Mouse (Mus musculus) MEL (cell line): ENCODE measurements around the gene Rell1. TPM values are rescaled to one million over a fixed set of nuclear protein-coding genes. Genes with fewer than 3 reads are reported as not detected.

Experiments
- DNase-seq: peaks from one replicate; pipeline ENCODE4 v3.0.0; 2011; ENCODE audit warnings: low read depth, low spot score
- H3K27ac ChIP-seq: 2 replicates; pipeline ENCODE4 v1.5.1; 2012; ENCODE audit warnings: low read depth, mild to moderate bottlenecking, control low read depth, low read length, moderate library complexity; ENCODE audit not compliant: control insufficient read depth
- H3K27me3 ChIP-seq, 2 experiments: fragments of 150-350 bp in 1 of 2; sonication (generic) in 1 of 2; 2 replicates each; pipeline ENCODE4 v1.6.1; 2012; ENCODE audit warnings: low read length in 2 of 2, mild to moderate bottlenecking in 2 of 2, improper control_type of control experiment in 1 of 2, moderate library complexity in 1 of 2; ENCODE audit not compliant: insufficient read depth in 2 of 2, control insufficient read depth in 1 of 2
- H3K36me3 ChIP-seq, 2 experiments: 2 replicates each; pipeline ENCODE4 v1.6.1; 2012 to 2014; ENCODE audit warnings: low read length in 2 of 2, improper control_type of control experiment in 1 of 2, inconsistent platforms in 1 of 2, mild to moderate bottlenecking in 1 of 2; ENCODE audit not compliant: insufficient read depth in 2 of 2, control insufficient read depth in 1 of 2
- H3K4me1 ChIP-seq, 2 experiments: fragments of 150-350 bp in 1 of 2; sonication (generic) in 1 of 2; 2 replicates each; pipeline ENCODE4 v1.6.1; 2012; ENCODE audit warnings: low read length in 2 of 2, improper control_type of control experiment in 1 of 2, mild to moderate bottlenecking in 1 of 2; ENCODE audit not compliant: insufficient read depth in 2 of 2, control insufficient read depth in 1 of 2
- H3K4me3 ChIP-seq, 2 experiments: fragments of 150-350 bp in 1 of 2; sonication (generic) in 1 of 2; 2 replicates each; pipeline ENCODE4 v1.5.1; 2012; ENCODE audit warnings: low read depth in 2 of 2, low read length in 2 of 2, mild to moderate bottlenecking in 2 of 2, moderate library complexity in 2 of 2, control low read depth in 1 of 2, improper control_type of control experiment in 1 of 2; ENCODE audit not compliant: control insufficient read depth in 1 of 2, insufficient read depth in 1 of 2
- H3K79me2 ChIP-seq: 2 replicates; pipeline ENCODE4 v1.6.1; 2012; ENCODE audit warnings: mild to moderate bottlenecking, low read length, moderate library complexity; ENCODE audit not compliant: control insufficient read depth, poor library complexity, insufficient read depth
- H3K9ac ChIP-seq: 2 replicates; pipeline ENCODE4 v1.6.1; 2012; ENCODE audit warnings: low read depth, mild to moderate bottlenecking, control low read depth, low read length, moderate library complexity; ENCODE audit not compliant: control insufficient read depth, poor library complexity, severe bottlenecking
- H3K9me3 ChIP-seq: fragments of 150-350 bp; sonication (generic); replicated peaks from 2 replicates; pipeline ENCODE4 v1.6.1; 2012; ENCODE audit warnings: mild to moderate bottlenecking, low read length, improper control_type of control experiment, moderate library complexity; ENCODE audit not compliant: insufficient read depth
- BHLHE40 ChIP-seq: IDR thresholded peaks from 2 replicates; pipeline ENCODE4 v1.6.1; 2012; ENCODE audit warnings: low read depth, mild to moderate bottlenecking, inconsistent platforms, low read length, improper control_type of control experiment, borderline replicate concordance
- CHD1 ChIP-seq: IDR thresholded peaks from 2 replicates; pipeline ENCODE4 v1.6.1; 2012; ENCODE audit warnings: low read depth, mild to moderate bottlenecking, inconsistent platforms, low read length, improper control_type of control experiment
- E2F4 ChIP-seq: IDR thresholded peaks from 2 replicates; pipeline ENCODE4 v1.6.1; 2011; ENCODE audit warnings: low read depth, low read length, improper control_type of control experiment, borderline replicate concordance
- ELF1 ChIP-seq: IDR thresholded peaks from 2 replicates; pipeline ENCODE4 v1.6.1; 2014; ENCODE audit warnings: low read depth, mild to moderate bottlenecking, inconsistent platforms, low read length, improper control_type of control experiment, moderate library complexity
- EP300 ChIP-seq, 2 experiments: IDR thresholded peaks; 2 replicates each; pipeline ENCODE4 v1.6.1; 2011; ENCODE audit warnings: improper control_type of control experiment in 2 of 2, low read length in 2 of 2, low read depth in 1 of 2, mild to moderate bottlenecking in 1 of 2
- GABPA ChIP-seq: IDR thresholded peaks from 2 replicates; pipeline ENCODE4 v1.6.1; 2012; ENCODE audit warnings: low read depth, mild to moderate bottlenecking, inconsistent platforms, low read length, improper control_type of control experiment, moderate library complexity
- GATA1 ChIP-seq: IDR thresholded peaks from 2 replicates; pipeline ENCODE4 v1.6.1; 2011; ENCODE audit warnings: low read depth, low read length, improper control_type of control experiment
- HCFC1 ChIP-seq: IDR thresholded peaks from 2 replicates; pipeline ENCODE4 v1.6.1; 2012; ENCODE audit warnings: low read depth, mild to moderate bottlenecking, inconsistent platforms, low read length, improper control_type of control experiment, moderate library complexity
- MEF2A ChIP-seq: IDR thresholded peaks from 2 replicates; pipeline ENCODE4 v1.6.1; 2014; ENCODE audit warnings: low read depth, mild to moderate bottlenecking, inconsistent platforms, low read length, improper control_type of control experiment; ENCODE audit not compliant: poor library complexity, insufficient replicate concordance, severe bottlenecking; ENCODE audit errors: extremely low read depth
- MYB ChIP-seq: IDR thresholded peaks from 2 replicates; pipeline ENCODE4 v1.6.1; 2011; ENCODE audit warnings: mild to moderate bottlenecking, low read depth, low read length, improper control_type of control experiment
- MYC ChIP-seq: IDR thresholded peaks from 2 replicates; pipeline ENCODE4 v1.6.1; 2011; ENCODE audit warnings: low read depth, mild to moderate bottlenecking, low read length, improper control_type of control experiment, moderate library complexity
- NRF1 ChIP-seq: IDR thresholded peaks from 2 replicates; pipeline ENCODE4 v1.6.1; 2014; ENCODE audit warnings: low read depth, mild to moderate bottlenecking, inconsistent platforms, low read length, improper control_type of control experiment, moderate library complexity; ENCODE audit not compliant: poor library complexity, insufficient read depth, severe bottlenecking
- POLR2A ChIP-seq, 2 experiments: IDR thresholded peaks; 2 replicates each; pipeline ENCODE4 v1.6.1; 2011 to 2012; ENCODE audit warnings: low read length in 2 of 2, mild to moderate bottlenecking in 2 of 2, control low read depth in 1 of 2, improper control_type of control experiment in 1 of 2, low read depth in 1 of 2, moderate library complexity in 1 of 2; ENCODE audit not compliant: control insufficient read depth in 1 of 2, insufficient read depth in 1 of 2, poor library complexity in 1 of 2
- POLR2AphosphoS5 ChIP-seq: IDR thresholded peaks from 2 replicates; pipeline ENCODE4 v1.6.1; 2012; ENCODE audit warnings: low read depth, borderline replicate concordance, mild to moderate bottlenecking, inconsistent platforms, low read length, moderate library complexity, mixed read lengths
- SMC3 ChIP-seq: IDR thresholded peaks from 2 replicates; pipeline ENCODE4 v1.6.1; 2011; ENCODE audit warnings: low read depth, low read length, improper control_type of control experiment
- TBP ChIP-seq: IDR thresholded peaks from 2 replicates; pipeline ENCODE4 v1.8.0; 2011; ENCODE audit warnings: low read depth, low read length, improper control_type of control experiment
- TCF12 ChIP-seq: IDR thresholded peaks from 2 replicates; pipeline ENCODE4 v1.6.1; 2014; ENCODE audit warnings: low read depth, mild to moderate bottlenecking, inconsistent platforms, low read length, improper control_type of control experiment, moderate library complexity
- UBTF ChIP-seq: IDR thresholded peaks from 2 replicates; pipeline ENCODE4 v1.6.1; 2012; ENCODE audit warnings: low read depth, mild to moderate bottlenecking, inconsistent platforms, low read length, improper control_type of control experiment, moderate library complexity, borderline replicate concordance; ENCODE audit not compliant: insufficient read depth
- USF1 ChIP-seq: IDR thresholded peaks from 2 replicates; pipeline ENCODE4 v1.6.1; 2014; ENCODE audit warnings: low read depth, mild to moderate bottlenecking, inconsistent platforms, low read length, improper control_type of control experiment, moderate library complexity
- ZKSCAN1 ChIP-seq: IDR thresholded peaks from 2 replicates; pipeline ENCODE4 v1.6.1; 2012; ENCODE audit warnings: low read depth, mild to moderate bottlenecking, inconsistent platforms, low read length, improper control_type of control experiment, moderate library complexity
- ZNF384 ChIP-seq: IDR thresholded peaks from 2 replicates; pipeline ENCODE4 v1.6.1; 2012; ENCODE audit warnings: low read depth, mild to moderate bottlenecking, inconsistent platforms, low read length, improper control_type of control experiment
- polyA plus RNA-seq, 2 experiments: library from polyadenylated mRNA; stranded (reverse) in 1 of 2; unstranded in 1 of 2; fragments of >175 nt in 1 of 2; fragments of >200 nt in 1 of 2; gene quantifications; 2 replicates each; pipeline versions ENCODE4 v1.2.1 to v1.2.4; 2012; ENCODE audit warnings: low replicate concordance in 2 of 2, low read depth in 1 of 2; ENCODE audit not compliant: insufficient read length in 2 of 2, insufficient read depth in 1 of 2, missing spikeins in 1 of 2
- total RNA-seq: library from RNA; depleted of rRNA; stranded (reverse); fragments of 300-350 nt; gene quantifications from 2 replicates; pipeline ENCODE4 v1.2.3, GENCODE M21; 2012

Rell1 gene
- total and polyA plus RNA-seq, 3 experiments = 2.2 to 5.2 TPM; not detected in 1

DNA sequence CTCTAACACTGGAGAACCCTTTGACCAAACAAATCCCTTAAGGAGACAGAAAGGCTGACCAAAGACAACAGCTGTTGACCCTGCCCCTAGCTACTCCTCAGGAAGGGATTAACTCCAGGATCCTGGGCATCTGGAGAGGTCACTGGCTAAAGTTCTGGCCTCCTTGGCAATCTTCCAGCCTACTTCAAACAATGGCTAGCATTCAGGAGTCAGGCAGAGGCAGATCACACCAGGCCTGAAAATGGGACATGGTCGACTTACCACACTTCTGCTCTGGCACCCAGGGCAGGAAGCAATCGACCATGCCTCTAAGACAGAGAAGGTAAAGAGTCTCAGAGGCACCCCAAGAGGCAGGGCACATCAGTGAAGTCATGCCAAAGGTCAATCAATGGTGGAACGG lies 19.5 kb downstream of the Rell1 start:
- Histone ChIP-seq H3K9me3 (no peaks in the 10 kb centered on the region), H3K27ac (no peak overlapping the region), H3K9ac (no peak overlapping the region), H3K36me3 (no peaks in the 10 kb centered on the region; a peak in 1 of 4 replicates), H3K27me3 (no peaks in the 10 kb centered on the region), H3K4me3 (no peak overlapping the region), H3K4me1 (no peaks in the 10 kb centered on the region), H3K79me2 (no peaks in the 10 kb centered on the region)
- no peak for DNase-seq
- TF ChIP-seq BHLHE40 = no peak
- TF ChIP-seq POLR2A (IDR thresholded peaks at IDR 0.05; ENCODE audit: control insufficient read depth in 1 of 2, insufficient read depth in 1 of 2, low read depth in 1 of 2, low read length in 2 of 2, poor library complexity in 1 of 2) = no peak
- TF ChIP-seq MEF2A = no peak

- H3K4me3 ChIP-seq = no peak overlapping the region
- no peak for DNase-seq
- H3K36me3 ChIP-seq = peaks cover 0 to 4% of the 10 kb centered on the region in 2 experiments; a peak in 2 of 4 replicates
- H3K9ac ChIP-seq = no peak overlapping the region
- no peaks in the 10 kb centered on the region for H3K27me3 ChIP-seq
- no peaks in the 10 kb centered on the region for H3K9me3 ChIP-seq
- no peaks in the 10 kb centered on the region for H3K79me2 ChIP-seq
- H3K27ac ChIP-seq = no peak overlapping the region
- TF ChIP-seq UBTF (no peak), MYB (no peak), GATA1 (no peak), CHD1 (no peak), MYC (no peak), HCFC1 (no peak), NRF1 (no peak), SMC3 (no peak), TBP (no peak), TCF12 (no peak), USF1 (no peak), ZKSCAN1 (no peak), GABPA (no peak), POLR2AphosphoS5 (no peak), ELF1 (no peak), E2F4 (no peak), EP300 (IDR thresholded peaks at IDR 0.05; ENCODE audit: low read depth in 1 of 2, low read length in 2 of 2) (no peak), ZNF384 (no peak)
- TF ChIP-seq, all 39 proteins: peak for 0
- H3K4me1 ChIP-seq = peaks cover 0 to 6% of the 10 kb centered on the region in 2 experiments; a peak in 2 of 4 replicates
Measured at GRCm38 (mm10) chr5:63947526-63947925, 21.2 kb downstream of the Rell1 start.
